Mouse (Mus musculus): ENCODE measurements around the gene Utrn.

DNA sequence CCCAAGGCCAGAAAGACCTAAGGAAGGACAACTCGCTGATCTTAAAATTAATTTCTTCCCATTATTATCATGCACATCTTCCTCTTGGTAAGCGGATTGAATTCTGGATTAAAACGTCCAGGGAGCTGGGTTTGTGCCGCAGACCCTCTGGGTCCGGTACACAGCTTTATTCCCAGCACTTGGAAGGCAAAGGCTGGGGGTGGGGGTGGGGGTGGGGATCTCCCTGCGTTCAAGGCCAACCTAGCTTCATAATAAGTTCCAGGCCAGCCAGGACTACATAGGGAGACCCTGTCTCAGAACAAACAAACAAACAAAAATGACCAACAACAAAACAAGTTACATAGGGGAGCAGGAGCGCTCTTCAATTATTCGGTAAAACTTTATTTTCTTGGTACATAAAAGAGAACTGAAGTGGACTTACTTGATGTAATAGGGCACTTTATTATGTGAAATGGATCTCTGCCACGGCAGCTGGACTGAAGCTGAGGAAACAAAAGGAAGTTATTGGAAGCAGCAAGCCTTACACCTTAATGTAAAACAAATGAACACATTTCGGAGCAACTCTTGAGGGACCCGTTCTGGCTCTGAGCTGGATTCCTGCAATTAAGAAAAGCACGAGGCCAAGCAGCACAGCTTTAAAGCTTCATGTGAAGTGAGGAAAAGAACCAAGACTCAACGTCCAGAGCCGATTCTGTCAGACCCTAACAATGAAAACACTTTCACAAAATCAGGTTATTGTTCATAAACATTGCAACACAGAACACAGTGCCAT is 394.1 kb downstream of the Utrn start:
- no peak for TF ChIP-seq POLR2A (IDR thresholded peaks at IDR 0.05; ENCODE audit: control insufficient read depth, low read depth, low read length)
- no peak for TF ChIP-seq CTCF (IDR thresholded peaks at IDR 0.05; ENCODE audit: control insufficient read depth, insufficient read depth, insufficient replicate concordance, low read depth, low read length)

Data from testis, adult 2 months (tissue).